In the genomic region with DNA sequence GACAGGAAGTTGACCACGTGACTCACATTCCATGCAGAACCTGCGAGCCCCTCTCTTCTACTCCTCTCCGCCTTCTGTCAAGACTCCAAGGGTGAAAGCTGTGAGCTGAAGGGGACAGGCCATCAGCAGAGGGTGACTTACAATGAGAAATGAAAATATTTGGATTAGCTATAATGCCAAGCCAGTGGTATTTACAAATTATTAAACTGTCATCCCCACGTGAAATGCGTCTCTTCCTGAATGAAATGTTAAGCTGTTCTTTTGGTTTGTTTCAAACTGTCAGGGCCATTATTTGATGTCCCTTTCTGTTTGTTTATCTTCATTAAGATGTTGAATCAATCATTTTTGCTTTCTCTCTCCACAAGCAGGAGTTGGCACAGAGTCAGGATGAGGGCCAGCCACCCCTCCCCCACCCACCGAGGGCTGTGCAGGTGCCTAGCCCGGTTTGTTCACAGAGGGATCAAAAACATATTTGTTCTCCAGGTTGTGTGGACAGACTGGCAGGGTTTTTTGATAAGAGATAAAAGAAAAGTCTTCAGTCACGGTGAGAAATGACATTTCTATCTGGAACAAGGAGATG, we compare ENCODE assay signal across 11 mouse cellular contexts.
DNase-seq lines count a peak whose midpoint lies in the region; ATAC-seq lines count a peak whose summit lies in the region.
"Had no signal": no experiment of that assay in that cellular context is flagged by ENCODE, and none has a peak within 500 bp of the region (broad histone marks: within the 10 kb centered on the region; RNA-seq: fewer than 3 reads in every experiment).

No protein-coding gene starts in this region.

- no peaks in the 10 kb centered on the region for H3K36me3 ChIP-seq in kidney, embryonic 14.5 days (ENCODE audit: control insufficient read depth, insufficient read depth, low read length)
- no peaks in the 10 kb centered on the region for H3K36me3 ChIP-seq in stomach, embryonic 16.5 days (ENCODE audit: control insufficient read depth, insufficient read depth, low read length)
- H3K36me3 ChIP-seq: hindbrain, embryonic 15.5 days had no signal

- 13% methylated on average over 8 of the region's 8 CpGs for WGBS in kidney, embryonic 14.5 days
- WGBS in stomach, embryonic 16.5 days: 9% methylated on average over 8 of the region's 8 CpGs

- no peak overlapping the region for H3K4me2 ChIP-seq in kidney, embryonic 14.5 days (replicated peaks; ENCODE audit: low read depth, low read length)
- peak overlapping the region; percentile 24; the same call in 1 of the 2 replicates for H3K4me2 ChIP-seq in stomach, embryonic 16.5 days (ENCODE audit: low read depth, low read length)
- H3K4me2 ChIP-seq: hindbrain, embryonic 15.5 days had no signal

- 0 out of 2 replicates have a peak, but pooled peaks have one; percentile 44 for ATAC-seq in kidney, embryonic 14.5 days (ENCODE audit: low FRiP score, low TSS enrichment)
- ATAC-seq in stomach, embryonic 16.5 days (ENCODE audit: insufficient read depth, low FRiP score): no peak
- ATAC-seq: forebrain, postnatal 0 days had no signal

- H3K9me3 ChIP-seq in kidney, embryonic 14.5 days (ENCODE audit: control insufficient read depth, low read length): no peaks in the 10 kb centered on the region
- H3K9me3 ChIP-seq in stomach, embryonic 16.5 days (replicated peaks; ENCODE audit: control insufficient read depth, low read length): no peaks in the 10 kb centered on the region
- H3K9me3 ChIP-seq: hindbrain, embryonic 15.5 days had no signal

- no peak overlapping the region for H3K9ac ChIP-seq in kidney, embryonic 14.5 days (ENCODE audit: low read depth, low read length)
- no peak overlapping the region for H3K9ac ChIP-seq in stomach, embryonic 16.5 days (ENCODE audit: low read length)
- H3K9ac ChIP-seq: forebrain, postnatal 0 days; hindbrain, embryonic 15.5 days had no signal

- H3K27ac ChIP-seq in kidney, embryonic 14.5 days (ENCODE audit: low read depth, low read length): no peak overlapping the region
- H3K27ac ChIP-seq in stomach, embryonic 16.5 days (ENCODE audit: low read length): no peak overlapping the region
- H3K27ac ChIP-seq: hindbrain, embryonic 15.5 days had no signal

- H3K27me3 ChIP-seq in kidney, embryonic 14.5 days (ENCODE audit: control insufficient read depth, insufficient read depth, low read length): peaks cover 11% of the 10 kb centered on the region; the same call in 1 of the 2 replicates
- H3K27me3 ChIP-seq in stomach, embryonic 16.5 days (ENCODE audit: control insufficient read depth, insufficient read depth, low read length): no peaks in the 10 kb centered on the region; the same call in 1 of the 2 replicates
- H3K27me3 ChIP-seq: hindbrain, embryonic 15.5 days had no signal

- H3K4me3 ChIP-seq in kidney, embryonic 14.5 days (ENCODE audit: low read length): no peak overlapping the region
- H3K4me3 ChIP-seq in stomach, embryonic 16.5 days (replicated peaks; ENCODE audit: low read length): no peak overlapping the region
- H3K4me3 ChIP-seq: hindbrain, embryonic 15.5 days had no signal

- H3K4me1 ChIP-seq in kidney, embryonic 14.5 days (ENCODE audit: control insufficient read depth, insufficient read depth, low read length): peaks cover 21% of the 10 kb centered on the region
- peaks cover 11% of the 10 kb centered on the region for H3K4me1 ChIP-seq in stomach, embryonic 16.5 days (ENCODE audit: control insufficient read depth, insufficient read depth, low read length)

- DNase-seq in cerebellum, postnatal 14 days: peak; percentile 63 to 82
- DNase-seq in cerebellum, adult 8-10 months: no peak
- DNase-seq in kidney, adult 11 months: no peak
- DNase-seq in urinary bladder, postnatal 25 days (ENCODE audit: low spot score): peak; percentile 13
- DNase-seq in urinary bladder, postnatal 10 days (ENCODE audit: low spot score): no peak
- DNase-seq in layer of hippocampus, adult 11-12 months (ENCODE audit: low spot score): no peak
- DNase-seq: cerebellum, adult 9-10 months; forebrain, postnatal 0 days had no signal

Comparison
In these comparisons a context has a peak if more than half of its experiments do, and no peak if none do; other contexts are left out.
1. DNase-seq: peak in cerebellum, postnatal 14 days (2 of 2) and urinary bladder, postnatal 25 days (single experiment); none in cerebellum, adult 8-10 months (single experiment), kidney, adult 11 months (single experiment), urinary bladder, postnatal 10 days (single experiment) and layer of hippocampus, adult 11-12 months (single experiment).